Mouse (Mus musculus) ES-Bruce4 (cell line): ENCODE measurements around the gene Cfb. TPM values are rescaled to one million over a fixed set of nuclear protein-coding genes. Genes with fewer than 3 reads are reported as not detected.
"Not testable (repeated sequence)": the region's sequence is repeated elsewhere in the genome, so short reads cannot be mapped to it uniquely, and the experiment has no call there.

Source experiments
- H3K27ac ChIP-seq: 2 replicates; pipeline ENCODE4 v1.5.1; 2012; ENCODE audit warnings: low read length, inconsistent platforms; ENCODE audit not compliant: insufficient read depth
- H3K27me3 ChIP-seq: 2 replicates; pipeline ENCODE4 v1.6.1; 2012; ENCODE audit warnings: mild to moderate bottlenecking, low read length, inconsistent platforms; ENCODE audit not compliant: control insufficient read depth, poor library complexity, insufficient read depth, severe bottlenecking
- H3K36me3 ChIP-seq: 2 replicates; pipeline ENCODE4 v1.6.1; 2012; ENCODE audit warnings: inconsistent platforms, mild to moderate bottlenecking, low read length, moderate library complexity; ENCODE audit not compliant: control insufficient read depth, poor library complexity, insufficient read depth, severe bottlenecking
- H3K4me1 ChIP-seq: one replicate; pipeline ENCODE4 v1.8.1; 2011; ENCODE audit warnings: low read length; ENCODE audit not compliant: control insufficient read depth, insufficient read depth
- H3K4me3 ChIP-seq: 2 replicates; pipeline ENCODE4 v1.5.1; 2011; ENCODE audit warnings: low read depth, mild to moderate bottlenecking, low read length
- H3K9ac ChIP-seq: 2 replicates; pipeline ENCODE4 v1.6.1; 2012; ENCODE audit warnings: low read depth, mild to moderate bottlenecking, inconsistent platforms; ENCODE audit not compliant: poor library complexity, severe bottlenecking
- H3K9me3 ChIP-seq: replicated peaks from 2 replicates; pipeline ENCODE4 v1.6.1; 2012; ENCODE audit warnings: mild to moderate bottlenecking, low read length, inconsistent platforms; ENCODE audit not compliant: control insufficient read depth, poor library complexity, insufficient read depth, severe bottlenecking
- CTCF ChIP-seq: IDR thresholded peaks from one replicate; pipeline ENCODE4 v1.8.1; 2011; ENCODE audit warnings: low read depth, low read length
- EP300 ChIP-seq: IDR thresholded peaks from 2 replicates; pipeline ENCODE4 v1.6.1; 2011; ENCODE audit warnings: low read depth, low read length; ENCODE audit not compliant: insufficient read depth
- POLR2A ChIP-seq: IDR thresholded peaks from one replicate; pipeline ENCODE4 v1.8.1; 2011; ENCODE audit warnings: low read length; ENCODE audit not compliant: insufficient read depth
- polyA plus RNA-seq: library from polyadenylated mRNA; stranded (reverse); fragments of >200 nt; gene quantifications from 2 replicates; pipeline ENCODE4 v1.2.4, GENCODE M21; 2011; ENCODE audit warnings: low read depth; ENCODE audit not compliant: missing spikeins, insufficient read depth, insufficient read length

The Cfb gene
- polyA plus RNA-seq, 1 experiment = not detected

- Histone ChIP-seq H3K27me3 (no peaks in the 10 kb centered on the region), H3K27ac (no peak within 1 kb of the TSS), H3K4me1 (no peaks in the 10 kb centered on the region), H3K9me3 (no peaks in the 10 kb centered on the region), H3K36me3 (peaks cover 3% of the 10 kb centered on the region; the same call in 1 of the 2 replicates), H3K4me3 (peak within 1 kb of the TSS; percentile 89), H3K9ac (peak within 1 kb of the TSS; percentile 41)
- TF ChIP-seq POLR2A = peak; percentile 34
- TF ChIP-seq CTCF = no peak
Observed at GRCm38 (mm10) chr17:34836856-34837221, 25.5 kb downstream of the Cfb start, which contains the start of the genes Stk19 and Dxo. Stk19 (minus strand) TSS chr17:34836945. Dxo (plus strand) TSS chr17:34837019.

GRCm38 (mm10) chr17:34836155-34836855 is 26.0 kb downstream of the Cfb start:
- Histone ChIP-seq H3K27me3 (no peaks in the 10 kb centered on the region), H3K9me3 (peaks cover 1% of the 10 kb centered on the region; the same call in 1 of the 2 replicates), H3K9ac (peak overlapping the region; percentile 41), H3K27ac (no peak overlapping the region), H3K4me1 (no peaks in the 10 kb centered on the region), H3K36me3 (peaks cover 5% of the 10 kb centered on the region), H3K4me3 (peak overlapping the region; percentile 89)
- no peak for TF ChIP-seq POLR2A
- no peak for TF ChIP-seq CTCF
- no peak for TF ChIP-seq EP300

GRCm38 (mm10) chr17:34830776-34831175 is 31.5 kb downstream of the Cfb start:
- H3K4me3 ChIP-seq, H3K9ac ChIP-seq, H3K27ac ChIP-seq, H3K4me1 ChIP-seq, H3K27me3 ChIP-seq: not testable (repeated sequence)
- Histone ChIP-seq H3K36me3 (peaks cover 19% of the 10 kb centered on the region), H3K9me3 (peaks cover 18% of the 10 kb centered on the region)

GRCm38 (mm10) chr17:34814818-34815370 is 47.4 kb downstream of the Cfb start:
- Histone ChIP-seq H3K4me3 (no peak overlapping the region), H3K27ac (no peak overlapping the region), H3K9ac (no peak overlapping the region), H3K9me3 (no peaks in the 10 kb centered on the region), H3K36me3 (no peaks in the 10 kb centered on the region), H3K27me3 (no peaks in the 10 kb centered on the region), H3K4me1 (no peaks in the 10 kb centered on the region)
- no peak for TF ChIP-seq POLR2A
- no peak for TF ChIP-seq EP300
- TF ChIP-seq CTCF = no peak

- H3K9me3 ChIP-seq, H3K36me3 ChIP-seq, H3K4me3 ChIP-seq, H3K27me3 ChIP-seq, H3K4me1 ChIP-seq, H3K27ac ChIP-seq, H3K9ac ChIP-seq: not testable (repeated sequence)
- TF ChIP-seq CTCF = peak; percentile 75
Observed at GRCm38 (mm10) chr17:34813747-34814146, 48.6 kb downstream of the Cfb start.

GRCm38 (mm10) chr17:34811275-34811674 is 51.0 kb downstream of the Cfb start:
- Histone ChIP-seq H3K9me3 (no peaks in the 10 kb centered on the region), H3K4me3 (no peak overlapping the region), H3K9ac (no peak overlapping the region), H3K36me3 (no peaks in the 10 kb centered on the region), H3K27me3 (no peaks in the 10 kb centered on the region), H3K4me1 (no peaks in the 10 kb centered on the region), H3K27ac (no peak overlapping the region)
- TF ChIP-seq CTCF (no peak), EP300 (no peak), POLR2A (no peak)

- not testable (repeated sequence) for H3K36me3 ChIP-seq, H3K9ac ChIP-seq, H3K4me3 ChIP-seq
Observed at GRCm38 (mm10) chr17:34810811-34811210, 51.5 kb downstream of the Cfb start.

GRCm38 (mm10) chr17:34810411-34810810 is 51.9 kb downstream of the Cfb start:
- H3K27ac ChIP-seq, H3K27me3 ChIP-seq, H3K9me3 ChIP-seq, H3K9ac ChIP-seq, H3K4me1 ChIP-seq, H3K36me3 ChIP-seq, H3K4me3 ChIP-seq: not testable (repeated sequence)

More at GRCm38 (mm10) chr17:34810811-34811210, 51.5 kb downstream of the Cfb start:
- not testable (repeated sequence) for H3K27ac ChIP-seq, H3K4me1 ChIP-seq, H3K9me3 ChIP-seq, H3K27me3 ChIP-seq
